Mouse (Mus musculus): ENCODE data around the gene Vangl1. TPM values are rescaled to one million over a fixed set of nuclear protein-coding genes. Genes with fewer than 3 reads are reported as not detected.

Gene Vangl1
- polyA plus RNA-seq, 1 experiment from 2014 or later, result 28.4 TPM

DNA sequence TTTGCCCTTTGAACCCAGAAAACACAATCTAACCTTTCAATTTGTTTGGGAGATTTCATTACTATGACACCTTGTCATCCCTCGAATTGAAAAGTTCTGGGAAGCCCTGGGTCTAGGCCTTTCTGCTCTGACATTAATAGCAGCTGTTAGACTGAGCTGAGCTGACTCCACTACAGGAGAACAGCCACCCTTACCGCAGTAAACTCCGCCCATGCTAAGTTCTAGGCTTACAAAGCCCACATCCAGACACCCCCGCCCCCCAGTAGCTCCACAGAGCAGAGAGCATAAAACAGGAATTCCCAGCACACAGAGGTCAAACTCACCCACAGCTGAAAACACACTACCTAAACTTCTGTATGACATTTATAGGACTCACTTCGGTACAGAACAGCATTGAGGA is 19.8 kb downstream of the Vangl1 start:
- Histone ChIP-seq H3K27ac (ENCODE audit: low read depth) (no peak overlapping the region), H3K36me3 (ENCODE audit: insufficient read depth) (peaks cover 45% of the 10 kb centered on the region), H3K4me1 (ENCODE audit: insufficient read depth) (peaks cover 7% of the 10 kb centered on the region; the same call in 1 of the 2 replicates), H3K4me2 (no peak overlapping the region), H3K9me3 (ENCODE audit: low read depth, low read length) (no peaks in the 10 kb centered on the region), H3K9ac (no peak overlapping the region), H3K4me3 (ENCODE audit: low read depth, low read length) (no peak overlapping the region), H3K27me3 (ENCODE audit: insufficient read depth, low read length) (no peaks in the 10 kb centered on the region)
- DNase-seq (no peak), ATAC-seq (ENCODE audit: insufficient read depth) (no peak)
- WGBS, result 47% methylated on average over 5 of the region's 5 CpGs
- no peak for TF ChIP-seq CTCF (IDR thresholded peaks at IDR 0.05; ENCODE audit: low read depth)

DNA sequence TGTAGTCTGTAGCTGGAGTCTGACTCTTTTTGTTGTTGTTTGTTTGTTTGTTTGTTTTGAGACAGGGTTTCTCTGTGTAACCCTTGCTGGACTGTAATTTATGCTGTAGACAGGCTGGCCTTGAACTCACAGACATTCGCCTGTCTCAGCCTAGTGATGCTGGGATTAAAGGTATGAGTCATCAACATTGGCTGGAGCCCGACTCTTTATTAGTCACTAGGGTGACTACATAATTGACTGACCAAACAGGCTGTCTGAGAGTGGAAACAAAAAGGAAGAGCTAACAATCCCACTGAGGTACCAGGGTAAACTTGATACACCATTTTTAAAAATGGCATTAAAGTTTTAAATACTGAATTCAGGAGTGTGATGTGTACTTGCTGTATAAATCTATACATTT is 21.9 kb downstream of the Vangl1 start:
- WGBS, result 82% methylated on average over 2 of the region's 2 CpGs

DNA sequence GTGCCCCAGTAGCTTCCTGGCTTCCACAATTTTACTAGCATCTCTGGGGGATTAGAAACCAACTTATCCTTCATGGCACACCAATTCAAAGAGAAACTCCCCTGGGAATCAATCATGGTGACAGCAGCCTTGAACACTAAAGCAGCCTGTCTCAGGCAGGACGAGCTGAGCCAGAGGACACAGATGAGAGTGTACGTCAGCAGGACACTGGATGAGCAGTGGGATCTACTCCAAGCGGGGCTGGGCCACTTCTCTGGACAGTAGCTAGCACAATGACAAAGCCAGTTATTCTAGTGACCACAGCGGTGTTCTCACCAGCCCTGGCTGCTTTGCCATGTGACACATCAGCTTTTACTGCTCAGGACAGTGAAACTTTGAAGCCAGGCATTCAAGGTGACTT is 23.3 kb downstream of the Vangl1 start:
- Histone ChIP-seq H3K4me3 (ENCODE audit: low read depth, low read length) (no peak overlapping the region), H3K9me3 (ENCODE audit: low read depth, low read length) (no peaks in the 10 kb centered on the region), H3K36me3 (ENCODE audit: insufficient read depth) (peaks cover 23% of the 10 kb centered on the region), H3K27me3 (ENCODE audit: insufficient read depth, low read length) (no peaks in the 10 kb centered on the region), H3K4me2 (no peak overlapping the region), H3K4me1 (ENCODE audit: insufficient read depth) (no peaks in the 10 kb centered on the region), H3K27ac (ENCODE audit: low read depth) (no peak overlapping the region), H3K9ac (no peak overlapping the region)
- DNase-seq, result no peak
- TF ChIP-seq CTCF (IDR thresholded peaks at IDR 0.05; ENCODE audit: low read depth), result no peak
- WGBS, result 83% methylated on average over 4 of the region's 4 CpGs
- no peak for ATAC-seq (ENCODE audit: insufficient read depth)

More for the DNA sequence above, 21.9 kb downstream of the Vangl1 start:
- peaks cover 35% of the 10 kb centered on the region for H3K36me3 ChIP-seq (ENCODE audit: insufficient read depth)
- ATAC-seq (ENCODE audit: insufficient read depth), result no peak
- H3K27ac ChIP-seq (ENCODE audit: low read depth), result no peak overlapping the region
- H3K4me2 ChIP-seq, result no peak overlapping the region
- TF ChIP-seq CTCF (IDR thresholded peaks at IDR 0.05; ENCODE audit: low read depth), result no peak
- no peaks in the 10 kb centered on the region for H3K4me1 ChIP-seq (ENCODE audit: insufficient read depth)
- DNase-seq, result no peak
- H3K9ac ChIP-seq, result no peak overlapping the region
- H3K9me3 ChIP-seq (ENCODE audit: low read depth, low read length), result no peaks in the 10 kb centered on the region
- H3K4me3 ChIP-seq (ENCODE audit: low read depth, low read length), result no peak overlapping the region
- H3K27me3 ChIP-seq (ENCODE audit: insufficient read depth, low read length), result no peaks in the 10 kb centered on the region

DNA sequence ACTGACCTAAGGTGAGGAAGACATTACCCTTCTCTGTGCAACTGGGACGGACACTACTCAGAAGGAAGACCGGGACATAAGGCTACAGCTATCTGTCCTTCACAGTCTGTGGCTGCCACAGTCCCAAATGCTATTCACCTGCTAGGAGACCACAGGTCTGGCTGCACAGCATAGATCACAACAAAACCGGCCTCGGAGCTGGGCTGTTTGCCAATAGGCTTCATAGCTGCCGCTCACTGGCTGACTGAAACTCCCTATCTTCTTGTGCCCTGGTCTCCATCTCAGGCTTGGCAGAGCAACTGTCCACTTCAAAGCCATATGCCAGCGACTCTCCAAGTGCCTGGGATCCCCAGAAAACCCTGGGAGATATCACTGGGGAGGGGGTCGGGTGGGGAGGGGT is 23.7 kb downstream of the Vangl1 start:
- Histone ChIP-seq H3K27ac (ENCODE audit: low read depth) (no peak overlapping the region; the same call in 1 of the 2 replicates), H3K4me3 (ENCODE audit: low read depth, low read length) (no peak overlapping the region), H3K36me3 (ENCODE audit: insufficient read depth) (peaks cover 21% of the 10 kb centered on the region; the same call in 1 of the 2 replicates), H3K4me2 (no peak overlapping the region), H3K27me3 (ENCODE audit: insufficient read depth, low read length) (no peaks in the 10 kb centered on the region), H3K9me3 (ENCODE audit: low read depth, low read length) (no peaks in the 10 kb centered on the region), H3K4me1 (ENCODE audit: insufficient read depth) (peaks cover 4% of the 10 kb centered on the region; the same call in 1 of the 2 replicates), H3K9ac (no peak overlapping the region)
- no peak for DNase-seq
- ATAC-seq (ENCODE audit: insufficient read depth), result no peak
- WGBS, result 59% methylated on average over 7 of the region's 7 CpGs
- TF ChIP-seq CTCF (IDR thresholded peaks at IDR 0.05; ENCODE audit: low read depth), result no peak

DNA sequence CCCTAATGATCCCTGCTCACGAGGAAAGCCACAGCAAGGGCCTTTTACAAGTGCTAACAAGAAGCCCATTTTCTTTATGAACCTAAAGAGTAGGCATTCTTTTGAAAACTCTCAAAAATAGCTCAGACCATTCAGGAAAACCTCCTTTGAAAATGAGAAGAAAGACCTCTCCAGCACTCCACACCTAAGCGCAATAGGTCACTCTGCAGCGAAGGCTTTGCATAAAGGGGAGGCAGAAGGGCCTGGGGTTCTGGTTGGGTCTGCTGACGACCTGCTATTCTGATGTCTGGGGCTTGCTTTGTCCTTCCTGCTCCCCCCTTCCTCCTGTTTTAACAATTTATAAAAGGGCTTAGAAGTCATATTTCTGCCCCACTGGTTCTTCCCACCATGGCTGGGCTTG is 24.6 kb downstream of the Vangl1 start:
- Histone ChIP-seq H3K27ac (ENCODE audit: low read depth) (no peak overlapping the region), H3K4me2 (no peak overlapping the region), H3K4me1 (ENCODE audit: insufficient read depth) (peaks cover 6% of the 10 kb centered on the region), H3K4me3 (ENCODE audit: low read depth, low read length) (no peak overlapping the region), H3K9me3 (ENCODE audit: low read depth, low read length) (no peaks in the 10 kb centered on the region), H3K9ac (no peak overlapping the region), H3K36me3 (ENCODE audit: insufficient read depth) (peaks cover 21% of the 10 kb centered on the region; the same call in 1 of the 2 replicates), H3K27me3 (ENCODE audit: insufficient read depth, low read length) (no peaks in the 10 kb centered on the region)
- ATAC-seq (ENCODE audit: insufficient read depth), result no peak
- WGBS, result 79% methylated on average over 4 of the region's 4 CpGs
- no peak for TF ChIP-seq CTCF (IDR thresholded peaks at IDR 0.05; ENCODE audit: low read depth)
- DNase-seq, result no peak

DNA sequence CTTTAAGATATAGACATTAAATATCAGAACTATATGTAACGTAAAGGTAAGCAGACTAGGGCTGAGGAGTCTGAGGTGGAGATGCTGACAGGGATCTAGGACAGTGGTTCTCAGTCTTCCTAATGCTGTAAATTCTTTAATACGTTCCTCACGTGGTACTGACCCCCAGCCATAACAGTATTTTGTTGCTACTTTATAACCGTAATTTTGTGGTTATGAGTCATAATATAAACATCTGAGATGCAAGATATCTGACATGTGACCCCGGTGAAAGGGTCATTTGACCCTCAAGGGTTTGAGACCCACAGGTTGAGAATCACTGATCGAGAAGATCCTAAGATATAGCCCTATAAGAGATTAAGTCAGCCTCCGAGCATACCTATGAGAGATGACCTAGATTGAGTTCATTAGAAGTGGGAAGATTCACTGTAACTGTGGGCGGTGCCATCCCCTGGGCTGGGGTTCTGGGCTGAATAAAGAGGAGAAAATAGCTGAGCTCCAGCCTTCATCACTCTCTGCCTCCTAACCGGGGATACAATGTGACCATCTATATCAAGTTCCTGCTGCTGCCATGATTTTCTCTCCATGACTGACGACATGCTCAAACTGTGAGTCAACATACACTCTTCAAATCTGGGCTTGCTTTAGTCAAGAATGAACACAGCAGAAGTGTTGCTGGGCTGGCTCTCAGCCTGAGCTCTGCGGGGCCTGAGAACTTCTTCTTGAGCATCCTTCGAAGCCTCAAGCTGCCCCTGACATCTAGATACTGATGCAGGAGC is 26.5 kb downstream of the Vangl1 start:
- ATAC-seq (ENCODE audit: insufficient read depth) (no peak), DNase-seq (no peak)
- Histone ChIP-seq H3K9ac (no peak overlapping the region), H3K9me3 (ENCODE audit: low read depth, low read length) (no peaks in the 10 kb centered on the region), H3K27me3 (ENCODE audit: insufficient read depth, low read length) (no peaks in the 10 kb centered on the region), H3K4me2 (no peak overlapping the region), H3K36me3 (ENCODE audit: insufficient read depth) (peaks cover 10% of the 10 kb centered on the region; the same call in 1 of the 2 replicates), H3K4me3 (ENCODE audit: low read depth, low read length) (no peak overlapping the region), H3K4me1 (ENCODE audit: insufficient read depth) (peaks cover 6% of the 10 kb centered on the region), H3K27ac (ENCODE audit: low read depth) (no peak overlapping the region)
- no peak for TF ChIP-seq CTCF (IDR thresholded peaks at IDR 0.05; ENCODE audit: low read depth)
- WGBS, result 91% methylated on average over 12 of the region's 12 CpGs

DNA sequence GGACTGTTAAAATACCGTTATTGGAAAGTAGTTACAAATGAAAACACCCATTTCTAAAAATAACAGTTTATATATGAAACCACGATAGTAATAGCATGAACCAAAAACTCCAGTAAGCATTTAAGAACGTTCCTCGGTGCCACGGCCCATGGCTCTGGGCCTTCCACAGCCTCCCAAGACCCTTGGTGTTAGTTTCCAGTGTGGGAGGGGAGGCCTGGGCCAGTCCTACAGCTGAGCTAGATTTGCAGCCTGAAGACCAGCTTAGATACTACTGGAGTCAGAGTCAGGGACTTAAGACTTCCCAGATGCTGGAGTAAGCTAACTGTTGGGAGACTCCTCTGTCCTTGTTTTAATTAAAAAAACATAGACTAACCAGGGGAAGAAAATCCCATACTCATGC is 28.4 kb downstream of the Vangl1 start:
- H3K27ac ChIP-seq (ENCODE audit: low read depth), result no peak overlapping the region

More for the DNA sequence above, 28.4 kb downstream of the Vangl1 start:
- Histone ChIP-seq H3K4me1 (ENCODE audit: insufficient read depth) (peaks cover 6% of the 10 kb centered on the region), H3K4me3 (ENCODE audit: low read depth, low read length) (no peak overlapping the region), H3K9ac (no peak overlapping the region), H3K27me3 (ENCODE audit: insufficient read depth, low read length) (no peaks in the 10 kb centered on the region), H3K36me3 (ENCODE audit: insufficient read depth) (no peaks in the 10 kb centered on the region), H3K4me2 (no peak overlapping the region), H3K9me3 (ENCODE audit: low read depth, low read length) (no peaks in the 10 kb centered on the region)
- ATAC-seq (ENCODE audit: insufficient read depth) (no peak), DNase-seq (no peak)
- 58% methylated on average over 5 of the region's 5 CpGs for WGBS
- no peak for TF ChIP-seq CTCF (IDR thresholded peaks at IDR 0.05; ENCODE audit: low read depth)

Measured in lung, embryonic 14.5 days (tissue).